Mouse (Mus musculus) bone marrow macrophage, adult 2 months (primary cell): Measurements from ENCODE around the gene Khdc1c.
"Not testable (repeated sequence)": the region's sequence is repeated elsewhere in the genome, so short reads cannot be mapped to it uniquely, and the experiment has no call there.

Experiments used
- CTCF ChIP-seq: IDR thresholded peaks from 2 replicates; pipeline ENCODE4 v1.5.1; 2012; ENCODE audit warnings: low read depth, mild to moderate bottlenecking, low read length, moderate library complexity
- POLR2A ChIP-seq: IDR thresholded peaks from 2 replicates; pipeline ENCODE4 v1.6.1; 2012; ENCODE audit warnings: mild to moderate bottlenecking, low read depth, low read length, borderline replicate concordance

GRCm38 (mm10) chr1:21344752-21345151 lies 23.4 kb upstream of the Khdc1c start:
- TF ChIP-seq POLR2A, CTCF: not testable (repeated sequence)
